Mouse (Mus musculus): ENCODE results near the gene Gadd45b. TPM values are rescaled to one million over a fixed set of nuclear protein-coding genes. Genes with fewer than 3 reads are reported as not detected.

Gadd45b gene
- polyA plus RNA-seq, 1 experiment from 2014 or later, result 21.2 TPM

GRCm38 (mm10) chr10:80944231-80944630 is 14.4 kb downstream of the Gadd45b start:
- H3K4me1 ChIP-seq (replicated peaks; ENCODE audit: control insufficient read depth, insufficient read depth, low read length), result peaks cover 54% of the 10 kb centered on the region
- DNase-seq (ENCODE audit: low spot score), result no peak
- ATAC-seq (replicated peaks; ENCODE audit: low FRiP score, low TSS enrichment, low read depth), result no peak
- 81% methylated on average over 5 of the region's 5 CpGs for WGBS
- no peak overlapping the region for H3K4me2 ChIP-seq (ENCODE audit: low read length)
- H3K27ac ChIP-seq (ENCODE audit: low read depth), result no peak overlapping the region
- no peaks in the 10 kb centered on the region for H3K27me3 ChIP-seq (replicated peaks; ENCODE audit: control insufficient read depth, insufficient read depth, low read length)
- H3K9ac ChIP-seq (ENCODE audit: low read length), result no peak overlapping the region
- no peak overlapping the region for H3K4me3 ChIP-seq (ENCODE audit: low read depth, low read length)
- H3K36me3 ChIP-seq (ENCODE audit: control insufficient read depth, insufficient read depth, low read length), result no peaks in the 10 kb centered on the region
- no peaks in the 10 kb centered on the region for H3K9me3 ChIP-seq (ENCODE audit: control insufficient read depth, low read length)

DNA sequence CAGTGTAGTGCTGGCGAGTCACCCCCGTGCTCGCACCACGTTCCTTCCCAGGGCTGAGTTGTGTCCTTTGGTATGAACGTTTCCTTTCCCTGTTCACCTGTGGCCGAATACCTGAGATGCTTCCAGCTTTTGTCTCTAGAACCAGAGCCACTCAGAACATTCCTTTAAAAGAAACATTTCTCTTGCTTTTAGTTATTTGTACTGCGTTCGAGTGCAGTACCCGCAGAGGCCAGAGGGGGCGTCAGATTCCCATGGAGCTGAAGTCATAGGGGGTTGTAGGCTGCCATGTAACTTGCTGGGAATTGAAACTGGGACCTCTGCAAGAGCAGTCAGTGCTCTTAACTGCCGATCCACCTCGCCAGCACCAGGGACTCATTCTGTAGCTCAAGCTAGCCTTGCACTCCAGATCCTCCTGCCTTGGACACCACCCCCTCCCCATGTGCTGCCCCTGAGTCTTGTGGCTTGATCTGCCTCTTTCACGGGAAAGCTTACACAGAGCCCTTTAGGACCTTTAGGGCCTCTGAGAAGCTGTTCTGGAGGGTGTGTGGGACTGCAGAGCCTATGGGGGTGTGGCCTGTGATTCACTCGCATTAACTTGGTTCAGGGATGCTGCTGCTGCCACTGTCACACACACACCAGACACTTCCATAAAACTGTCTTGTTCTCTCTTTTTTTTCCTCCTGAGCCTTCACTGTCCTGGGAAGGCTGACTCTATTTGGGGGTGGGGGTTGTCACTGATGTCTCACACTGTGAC is 17.0 kb downstream of the Gadd45b start:
- Histone ChIP-seq H3K27ac (ENCODE audit: low read depth) (peak overlapping the region; percentile 14; the same call in 1 of the 2 replicates), H3K4me2 (ENCODE audit: low read length) (no peak overlapping the region), H3K4me1 (replicated peaks; ENCODE audit: control insufficient read depth, insufficient read depth, low read length) (peaks cover 33% of the 10 kb centered on the region), H3K4me3 (ENCODE audit: low read depth, low read length) (no peak overlapping the region), H3K27me3 (replicated peaks; ENCODE audit: control insufficient read depth, insufficient read depth, low read length) (no peaks in the 10 kb centered on the region), H3K9ac (ENCODE audit: low read length) (no peak overlapping the region), H3K9me3 (ENCODE audit: control insufficient read depth, low read length) (no peaks in the 10 kb centered on the region), H3K36me3 (ENCODE audit: control insufficient read depth, insufficient read depth, low read length) (no peaks in the 10 kb centered on the region)
- ATAC-seq (replicated peaks; ENCODE audit: low FRiP score, low TSS enrichment, low read depth) (0 out of 2 replicates have a peak, but pooled peaks have one; percentile 22), DNase-seq (ENCODE audit: low spot score) (no peak)
- WGBS, result 65% methylated on average over 14 of the region's 14 CpGs

DNA sequence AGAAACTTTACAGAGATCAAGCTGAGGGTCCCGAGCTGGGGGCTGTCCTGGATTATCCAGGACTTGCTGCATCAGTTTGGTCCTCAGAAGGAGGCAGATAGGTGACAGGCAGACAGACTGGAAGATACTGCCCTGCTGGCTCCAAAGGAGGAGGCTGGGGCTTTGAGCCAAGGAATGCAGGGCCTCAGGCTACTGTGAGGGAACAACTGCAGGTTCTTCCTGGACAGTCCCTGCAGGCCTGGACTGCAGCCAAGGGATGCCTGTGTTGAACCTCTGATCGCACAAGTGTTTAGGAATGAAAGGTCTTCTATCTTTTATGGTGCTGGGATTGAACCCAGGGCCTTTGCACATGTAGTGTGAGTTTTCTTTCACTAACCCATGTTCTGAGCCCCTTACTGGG is 17.9 kb downstream of the Gadd45b start:
- Histone ChIP-seq H3K9ac (ENCODE audit: low read length) (no peak overlapping the region), H3K27ac (ENCODE audit: low read depth) (peak overlapping the region; percentile 14; the same call in 1 of the 2 replicates)
- ATAC-seq (replicated peaks; ENCODE audit: low FRiP score, low TSS enrichment, low read depth), result peak; percentile 12; the same call in 1 of the 2 replicates

GRCm38 (mm10) chr10:80948570-80948969 is 18.7 kb downstream of the Gadd45b start:
- H3K9ac ChIP-seq (ENCODE audit: low read length), result no peak overlapping the region
- no peaks in the 10 kb centered on the region for H3K27me3 ChIP-seq (replicated peaks; ENCODE audit: control insufficient read depth, insufficient read depth, low read length)
- H3K4me1 ChIP-seq (replicated peaks; ENCODE audit: control insufficient read depth, insufficient read depth, low read length), result peaks cover 24% of the 10 kb centered on the region
- ATAC-seq (replicated peaks; ENCODE audit: low FRiP score, low TSS enrichment, low read depth), result 0 out of 2 replicates have a peak, but pooled peaks have one; percentile 32
- H3K36me3 ChIP-seq (ENCODE audit: control insufficient read depth, insufficient read depth, low read length), result no peaks in the 10 kb centered on the region
- H3K4me3 ChIP-seq (ENCODE audit: low read depth, low read length), result no peak overlapping the region
- H3K27ac ChIP-seq (ENCODE audit: low read depth), result no peak overlapping the region
- no peaks in the 10 kb centered on the region for H3K9me3 ChIP-seq (ENCODE audit: control insufficient read depth, low read length)
- no peak overlapping the region for H3K4me2 ChIP-seq (ENCODE audit: low read length)
- WGBS, result 37% methylated on average over 6 of the region's 6 CpGs
- DNase-seq (ENCODE audit: low spot score), result no peak

More for the DNA sequence above, 17.9 kb downstream of the Gadd45b start:
- H3K27me3 ChIP-seq (replicated peaks; ENCODE audit: control insufficient read depth, insufficient read depth, low read length), result no peaks in the 10 kb centered on the region
- H3K9me3 ChIP-seq (ENCODE audit: control insufficient read depth, low read length), result no peaks in the 10 kb centered on the region
- WGBS, result 18% methylated on average over 2 of the region's 2 CpGs
- H3K4me3 ChIP-seq (ENCODE audit: low read depth, low read length), result no peak overlapping the region
- DNase-seq (ENCODE audit: low spot score), result no peak
- no peak overlapping the region for H3K4me2 ChIP-seq (ENCODE audit: low read length)
- no peaks in the 10 kb centered on the region for H3K36me3 ChIP-seq (ENCODE audit: control insufficient read depth, insufficient read depth, low read length)
- peaks cover 32% of the 10 kb centered on the region for H3K4me1 ChIP-seq (replicated peaks; ENCODE audit: control insufficient read depth, insufficient read depth, low read length)

GRCm38 (mm10) chr10:80949081-80949480 is 19.2 kb downstream of the Gadd45b start:
- Histone ChIP-seq H3K36me3 (ENCODE audit: control insufficient read depth, insufficient read depth, low read length) (no peaks in the 10 kb centered on the region), H3K4me2 (ENCODE audit: low read length) (no peak overlapping the region), H3K9me3 (ENCODE audit: control insufficient read depth, low read length) (no peaks in the 10 kb centered on the region), H3K4me3 (ENCODE audit: low read depth, low read length) (no peak overlapping the region), H3K27ac (ENCODE audit: low read depth) (no peak overlapping the region), H3K27me3 (replicated peaks; ENCODE audit: control insufficient read depth, insufficient read depth, low read length) (no peaks in the 10 kb centered on the region), H3K4me1 (replicated peaks; ENCODE audit: control insufficient read depth, insufficient read depth, low read length) (peaks cover 21% of the 10 kb centered on the region), H3K9ac (ENCODE audit: low read length) (no peak overlapping the region)
- WGBS, result 79% methylated on average over 3 of the region's 3 CpGs
- ATAC-seq (replicated peaks; ENCODE audit: low FRiP score, low TSS enrichment, low read depth) (no peak), DNase-seq (ENCODE audit: low spot score) (no peak)

- DNase-seq (ENCODE audit: low spot score), result no peak
- Histone ChIP-seq H3K4me3 (ENCODE audit: low read depth, low read length) (no peak overlapping the region), H3K9me3 (ENCODE audit: control insufficient read depth, low read length) (no peaks in the 10 kb centered on the region), H3K27me3 (replicated peaks; ENCODE audit: control insufficient read depth, insufficient read depth, low read length) (no peaks in the 10 kb centered on the region), H3K36me3 (ENCODE audit: control insufficient read depth, insufficient read depth, low read length) (no peaks in the 10 kb centered on the region), H3K27ac (ENCODE audit: low read depth) (no peak overlapping the region), H3K4me1 (replicated peaks; ENCODE audit: control insufficient read depth, insufficient read depth, low read length) (peaks cover 30% of the 10 kb centered on the region), H3K4me2 (ENCODE audit: low read length) (no peak overlapping the region), H3K9ac (ENCODE audit: low read length) (no peak overlapping the region)
- 34% methylated on average over 5 of the region's 5 CpGs for WGBS
- no peak for ATAC-seq (replicated peaks; ENCODE audit: low FRiP score, low TSS enrichment, low read depth)
Observed at GRCm38 (mm10) chr10:80950314-80950713, 20.4 kb downstream of the Gadd45b start.

- no peak for ATAC-seq (replicated peaks; ENCODE audit: low FRiP score, low TSS enrichment, low read depth)
- WGBS, result 77% methylated on average over 10 of the region's 10 CpGs
Observed at GRCm38 (mm10) chr10:80951761-80952390, 22.0 kb downstream of the Gadd45b start.

GRCm38 (mm10) chr10:80952449-80952848 is 22.6 kb downstream of the Gadd45b start:
- Histone ChIP-seq H3K9ac (ENCODE audit: low read length) (no peak overlapping the region), H3K4me1 (replicated peaks; ENCODE audit: control insufficient read depth, insufficient read depth, low read length) (peaks cover 24% of the 10 kb centered on the region), H3K27ac (ENCODE audit: low read depth) (no peak overlapping the region), H3K9me3 (ENCODE audit: control insufficient read depth, low read length) (no peaks in the 10 kb centered on the region), H3K4me3 (ENCODE audit: low read depth, low read length) (no peak overlapping the region), H3K4me2 (ENCODE audit: low read length) (no peak overlapping the region), H3K36me3 (ENCODE audit: control insufficient read depth, insufficient read depth, low read length) (no peaks in the 10 kb centered on the region), H3K27me3 (replicated peaks; ENCODE audit: control insufficient read depth, insufficient read depth, low read length) (no peaks in the 10 kb centered on the region)
- no peak for ATAC-seq (replicated peaks; ENCODE audit: low FRiP score, low TSS enrichment, low read depth)
- 71% methylated on average over 15 of the region's 15 CpGs for WGBS
- no peak for DNase-seq (ENCODE audit: low spot score)

More at GRCm38 (mm10) chr10:80951761-80952390, 22.0 kb downstream of the Gadd45b start:
- Histone ChIP-seq H3K36me3 (ENCODE audit: control insufficient read depth, insufficient read depth, low read length) (no peaks in the 10 kb centered on the region), H3K9ac (ENCODE audit: low read length) (no peak overlapping the region), H3K4me3 (ENCODE audit: low read depth, low read length) (no peak overlapping the region), H3K4me2 (ENCODE audit: low read length) (no peak overlapping the region), H3K27ac (ENCODE audit: low read depth) (no peak overlapping the region), H3K4me1 (replicated peaks; ENCODE audit: control insufficient read depth, insufficient read depth, low read length) (peaks cover 30% of the 10 kb centered on the region), H3K27me3 (replicated peaks; ENCODE audit: control insufficient read depth, insufficient read depth, low read length) (no peaks in the 10 kb centered on the region), H3K9me3 (ENCODE audit: control insufficient read depth, low read length) (no peaks in the 10 kb centered on the region)
- DNase-seq (ENCODE audit: low spot score), result no peak
